Mouse (Mus musculus) frontal cortex, postnatal 36 days (tissue): Measurements from ENCODE around the gene Pycard.
"Not testable (repeated sequence)": the region's sequence is repeated elsewhere in the genome, so short reads cannot be mapped to it uniquely, and the experiment has no call there.

Source experiments
- DNase-seq, 2 experiments: peaks; one replicate each; pipeline ENCODE4 v3.0.0; 2022; ENCODE audit warnings: low spot score in 2 of 2

Gene Pycard

DNA sequence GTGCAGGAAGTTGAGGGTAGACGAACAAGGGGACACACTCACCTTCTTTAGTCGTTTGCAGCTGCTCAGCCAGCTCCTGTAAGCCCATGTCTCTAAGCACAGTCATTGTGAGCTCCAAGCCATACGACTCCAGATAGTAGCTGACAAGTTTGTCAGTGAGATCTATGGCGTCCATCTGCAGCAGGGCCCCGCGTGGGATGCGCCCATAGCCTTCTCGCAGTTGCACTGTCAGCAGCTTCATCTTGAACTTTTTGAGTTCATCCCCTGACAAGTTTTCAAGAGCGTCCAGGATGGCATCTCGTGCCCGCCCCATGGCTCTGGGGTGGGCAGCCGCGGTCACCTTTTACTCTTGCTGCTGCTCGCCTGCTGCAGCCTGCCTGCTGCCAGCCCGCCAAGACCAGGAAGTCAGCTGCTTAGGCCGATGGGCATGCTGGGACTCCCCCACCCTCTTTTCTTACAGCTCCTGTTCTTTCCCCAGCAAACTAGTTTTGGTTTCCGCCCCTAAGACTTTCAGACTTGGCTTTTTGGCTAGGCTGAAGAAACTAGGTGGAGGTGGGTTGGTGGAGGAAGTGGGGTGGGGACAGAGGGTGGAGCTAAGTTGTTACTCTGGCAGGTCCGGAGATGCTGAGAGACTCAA, at the start of gene Pycard:
Gene Pycard (minus strand): TSS at position 527 of the 637 bp plus-strand sequence.
- no peak for DNase-seq

DNA sequence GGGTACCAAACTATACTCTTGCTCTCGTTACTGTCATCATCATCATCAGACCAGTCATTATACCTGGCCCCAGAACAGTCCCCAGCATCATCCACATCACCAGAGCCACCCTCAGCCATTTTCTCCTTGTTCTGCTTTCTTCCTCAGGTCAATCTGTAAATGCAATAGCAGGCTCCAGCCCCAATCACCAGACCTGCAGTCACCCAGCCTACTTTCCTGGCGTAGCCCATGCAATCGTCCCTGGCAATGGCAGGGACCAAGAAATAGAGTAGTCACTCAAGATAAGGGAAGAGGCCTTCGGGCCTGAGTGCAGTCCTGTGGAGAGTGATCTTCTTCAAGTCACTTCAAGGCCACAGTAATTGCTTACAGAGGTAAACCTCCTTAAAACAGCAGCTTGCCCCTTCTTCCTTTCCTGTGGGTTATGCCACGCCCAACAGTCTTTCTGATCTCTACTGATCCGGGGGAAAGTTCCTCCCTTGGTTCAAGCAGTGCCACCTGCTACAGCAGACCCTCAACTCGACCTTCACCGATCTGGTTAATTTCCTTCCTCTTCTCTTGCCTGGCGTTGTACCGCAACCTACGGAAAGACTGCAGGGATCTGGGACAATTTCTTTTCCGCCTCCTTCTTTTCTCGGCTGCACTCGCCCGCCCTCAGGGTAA, 48.6 kb upstream of the Pycard start:
- DNase-seq = not testable (repeated sequence)

DNA sequence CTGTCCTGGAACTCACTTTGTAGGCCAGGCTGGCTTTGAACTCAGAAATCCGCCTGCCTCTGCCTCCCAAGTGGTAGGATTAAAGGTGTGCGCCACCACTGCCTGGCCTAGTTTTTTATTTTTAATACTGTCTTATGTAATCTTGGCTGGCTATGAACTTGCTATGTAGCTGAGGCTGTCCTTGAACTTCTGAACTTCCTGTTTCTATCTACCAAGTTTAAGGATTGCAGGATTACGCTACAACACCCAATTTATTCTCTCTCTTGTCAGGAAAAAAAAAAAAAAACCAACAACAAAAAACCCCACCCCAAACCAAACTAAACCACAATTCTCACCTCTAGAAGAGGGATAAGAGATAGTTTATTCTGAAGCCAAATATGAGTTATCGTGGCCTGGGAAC, 39.9 kb upstream of the Pycard start:
- no peak for DNase-seq

DNA sequence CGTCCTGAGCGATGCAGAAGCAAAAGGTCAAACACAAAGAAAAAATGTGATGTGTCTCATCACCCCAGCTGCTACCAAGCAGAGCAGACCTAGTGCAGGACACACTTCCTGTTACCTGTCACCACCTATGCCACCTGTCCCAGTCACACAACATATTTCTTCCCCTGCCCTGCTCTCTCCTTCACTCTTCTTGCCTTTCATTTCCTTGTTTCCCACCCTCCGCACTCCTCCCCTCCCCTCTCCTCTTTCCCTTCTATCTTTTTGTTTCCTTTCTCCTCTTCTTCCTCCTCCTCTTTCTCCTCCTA, 39.3 kb upstream of the Pycard start:
- DNase-seq = no peak

DNA sequence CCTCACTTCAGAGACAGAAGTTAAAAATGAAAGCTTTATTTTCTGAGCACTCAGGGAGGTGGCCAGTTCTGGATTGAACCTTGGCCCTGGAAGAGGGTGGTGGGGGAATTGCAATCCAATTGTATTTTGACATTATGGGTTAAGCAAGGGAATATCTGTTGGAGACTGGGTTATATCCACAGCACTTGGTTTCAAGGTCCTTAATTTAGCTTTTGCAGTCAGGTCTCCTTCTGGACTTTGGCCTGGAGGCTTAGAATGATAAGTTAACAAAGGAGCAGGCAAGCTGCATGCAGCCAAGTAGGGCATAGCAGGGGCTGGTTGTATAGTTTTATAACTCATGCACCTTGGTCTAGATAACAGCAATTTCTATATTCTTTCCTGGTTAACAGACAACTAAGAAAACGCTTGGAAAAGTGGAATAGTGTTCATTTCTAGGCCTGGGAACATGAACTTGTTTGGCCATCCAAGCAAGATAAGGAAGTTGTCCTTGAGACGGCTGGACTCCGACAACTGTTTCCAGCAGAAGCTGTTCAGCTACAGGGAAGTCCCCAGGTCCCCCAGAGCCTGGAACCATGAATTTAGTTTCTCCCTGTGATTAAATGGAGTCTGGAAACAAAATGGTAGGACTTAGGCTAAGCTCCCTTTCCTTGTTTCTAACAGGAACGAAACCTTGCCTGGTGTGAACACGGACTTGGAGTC, 38.8 kb upstream of the Pycard start:
- DNase-seq = no peak

DNA sequence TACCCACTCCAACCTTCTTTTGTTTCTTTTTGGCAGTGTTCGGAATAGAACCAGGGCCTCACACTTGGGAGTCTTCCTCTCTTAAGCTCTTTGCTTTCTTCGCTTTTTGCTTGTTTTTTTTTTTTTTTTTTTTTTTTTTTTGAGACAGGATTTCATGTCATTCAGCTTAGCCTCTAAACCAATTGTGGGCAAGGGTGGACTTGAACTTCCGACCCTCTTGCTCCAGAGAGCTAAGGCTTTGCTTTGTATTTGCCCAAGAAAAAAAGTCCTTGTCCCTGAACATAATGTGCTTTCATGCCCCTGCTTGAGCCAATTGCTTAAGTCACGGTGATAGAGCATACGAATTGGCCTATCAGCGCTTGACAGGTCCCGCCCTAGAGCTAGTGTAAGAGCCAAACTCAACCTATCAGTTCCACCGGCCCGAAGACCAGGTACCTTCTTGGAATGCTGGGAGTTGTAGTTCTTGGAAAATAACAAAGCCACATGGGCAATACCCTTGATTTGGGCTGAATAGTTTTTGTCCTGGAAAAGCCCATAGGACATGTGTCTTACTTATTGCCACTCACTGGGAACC, 37.8 kb upstream of the Pycard start:
- no peak for DNase-seq

DNA sequence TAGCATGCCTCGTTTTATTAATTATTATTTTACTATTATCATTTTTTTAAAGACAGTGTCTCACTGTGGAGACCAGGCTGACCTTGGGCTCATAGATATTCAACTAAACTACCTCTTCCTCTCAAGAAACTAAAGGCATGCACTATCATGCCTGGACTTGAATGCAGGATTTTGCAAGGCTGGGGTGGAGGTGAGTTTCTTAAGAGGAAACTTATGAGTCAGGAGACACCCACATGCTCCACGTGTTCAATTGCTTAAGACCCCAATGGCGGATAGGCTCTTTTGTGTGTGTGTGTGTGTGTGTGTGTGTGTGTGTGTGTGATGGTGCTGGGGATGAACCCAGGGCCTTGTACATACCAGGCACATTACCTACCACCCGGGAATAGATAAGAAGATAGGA, 31.7 kb upstream of the Pycard start:
- no peak for DNase-seq

DNA sequence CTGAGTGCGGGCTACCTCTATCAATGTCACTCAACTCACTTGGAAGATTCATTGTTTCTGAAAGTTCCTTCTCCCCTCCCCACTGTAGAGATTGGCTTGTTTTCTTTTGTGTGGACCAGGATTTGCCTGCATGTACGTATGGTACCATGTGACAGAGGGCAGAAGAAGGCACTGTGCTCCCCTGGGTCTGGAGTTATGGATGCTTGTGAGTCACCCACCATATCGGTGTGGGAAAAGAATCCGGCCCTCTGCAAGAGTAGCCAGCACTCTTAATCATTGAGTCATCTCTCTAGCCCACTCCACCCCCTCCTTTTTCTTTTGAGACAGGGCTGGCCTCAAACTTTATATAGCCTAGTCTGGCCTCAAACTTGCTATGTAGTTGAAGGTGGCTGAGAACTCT, 31.3 kb upstream of the Pycard start:
- DNase-seq = no peak

DNA sequence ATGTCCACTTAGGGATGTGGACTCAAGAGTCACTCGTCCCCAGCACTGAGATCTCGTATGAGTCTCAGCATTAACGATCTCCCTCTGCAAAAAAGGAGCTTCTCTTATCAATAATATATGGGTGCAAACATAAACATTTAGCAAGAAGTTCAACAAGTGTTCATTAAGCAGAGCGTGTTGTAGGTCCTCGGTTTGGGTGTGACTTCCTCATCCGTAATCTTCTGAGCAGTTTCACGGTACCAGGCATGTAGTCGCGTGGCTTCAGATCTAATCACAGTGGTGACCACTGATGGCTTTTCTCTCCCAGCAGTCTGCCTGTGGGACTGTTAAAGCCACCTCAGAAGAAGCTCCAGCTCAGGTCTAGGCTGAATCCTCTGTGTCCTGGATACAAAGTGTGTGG, 30.7 kb upstream of the Pycard start:
- DNase-seq = no peak

DNA sequence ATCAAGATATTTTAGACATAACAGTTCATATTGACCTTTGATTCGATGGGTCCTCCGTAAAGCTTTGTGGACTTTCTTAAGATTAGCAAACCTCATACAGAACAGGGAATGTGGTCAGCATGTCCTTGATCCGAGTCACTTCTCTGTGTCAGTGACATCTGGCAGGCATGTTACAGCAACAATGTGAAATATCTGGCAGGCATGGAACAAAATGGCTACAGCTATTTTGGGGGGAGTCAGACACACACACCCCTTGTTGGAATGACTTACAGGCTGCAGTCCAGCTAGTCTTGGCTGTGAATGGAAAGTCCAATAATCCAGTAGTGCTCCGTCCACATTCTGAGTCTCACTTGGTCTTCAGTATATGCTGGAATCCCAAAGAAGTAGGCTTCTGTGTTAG, 29.9 kb upstream of the Pycard start:
- no peak for DNase-seq

DNA sequence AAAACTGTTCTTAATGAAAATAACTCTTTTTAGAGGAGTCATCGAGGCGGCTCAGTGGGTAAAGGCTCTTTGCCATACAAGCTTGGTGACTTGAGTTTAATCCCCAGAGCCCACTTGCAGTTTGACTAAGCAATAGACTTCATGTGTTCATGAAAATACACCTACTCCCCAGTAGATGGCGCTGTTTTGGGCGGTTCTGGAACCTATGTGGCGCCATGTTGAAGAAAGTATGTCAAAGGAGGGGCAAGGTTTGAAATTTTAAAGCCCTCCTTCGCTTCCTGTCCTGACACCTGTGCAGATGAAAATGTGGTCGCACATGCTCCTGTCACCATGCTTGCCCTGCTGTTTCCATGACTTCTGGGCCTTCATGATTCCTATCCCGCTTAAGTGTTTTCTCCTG, 29.3 kb upstream of the Pycard start:
- no peak for DNase-seq

DNA sequence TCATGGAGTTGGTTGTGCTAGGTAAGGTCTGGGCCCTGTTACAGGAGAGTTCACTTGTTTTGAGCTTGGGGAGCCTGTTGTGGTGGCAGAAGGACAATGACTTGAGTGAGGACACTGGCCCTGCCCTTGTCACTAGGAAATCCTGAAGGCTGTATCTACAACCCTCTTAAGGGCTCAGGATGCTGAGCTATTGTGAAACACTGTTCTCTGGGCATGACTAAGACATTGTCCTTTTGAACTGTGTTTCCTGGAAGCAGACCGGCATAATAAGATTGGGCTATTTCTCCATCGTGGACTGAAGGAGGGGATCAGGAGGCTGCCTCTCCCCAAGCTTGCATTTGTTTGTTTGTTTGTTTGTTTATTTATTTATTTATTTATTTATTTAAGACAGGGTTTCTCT, 25.5 kb upstream of the Pycard start:
- DNase-seq = no peak

DNA sequence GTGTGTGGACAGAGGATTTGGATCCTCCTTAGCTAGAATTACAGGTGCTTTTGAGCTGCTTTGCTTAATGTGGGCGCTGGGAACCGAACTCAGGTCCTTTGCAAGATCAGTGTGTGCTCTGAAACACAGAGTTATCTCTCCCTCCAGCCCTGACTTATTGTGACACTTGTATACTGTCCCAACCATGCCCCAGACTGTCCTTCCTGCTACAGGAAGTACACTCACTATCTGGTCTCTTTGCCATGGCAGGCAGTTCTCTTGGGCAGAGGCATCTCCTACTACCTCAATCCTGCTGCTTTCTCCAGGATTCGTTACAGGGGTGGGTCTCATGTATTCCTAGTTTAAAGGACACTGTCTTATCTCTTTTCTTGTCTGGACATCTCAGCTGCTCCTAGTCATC, 24.6 kb upstream of the Pycard start:
- DNase-seq = no peak

DNA sequence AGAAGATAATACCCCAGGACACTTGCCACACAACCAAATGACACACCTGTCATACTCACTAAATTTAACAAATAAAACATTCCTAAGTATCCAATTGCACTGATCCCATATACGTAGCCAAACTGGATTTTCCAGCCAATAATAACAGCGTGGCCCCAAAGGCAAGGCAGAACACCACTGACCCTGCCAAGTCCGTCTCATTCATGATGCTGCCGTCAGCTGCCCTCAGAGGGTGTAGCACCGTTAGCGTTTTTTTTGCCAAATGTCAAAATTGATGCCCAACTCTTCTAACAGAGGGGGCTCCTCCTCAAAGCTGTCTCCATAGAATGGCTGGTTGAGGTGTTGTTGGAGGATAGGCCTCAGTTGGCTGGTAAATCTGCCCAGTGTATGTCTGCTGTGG, 23.0 kb upstream of the Pycard start:
- no peak for DNase-seq

DNA sequence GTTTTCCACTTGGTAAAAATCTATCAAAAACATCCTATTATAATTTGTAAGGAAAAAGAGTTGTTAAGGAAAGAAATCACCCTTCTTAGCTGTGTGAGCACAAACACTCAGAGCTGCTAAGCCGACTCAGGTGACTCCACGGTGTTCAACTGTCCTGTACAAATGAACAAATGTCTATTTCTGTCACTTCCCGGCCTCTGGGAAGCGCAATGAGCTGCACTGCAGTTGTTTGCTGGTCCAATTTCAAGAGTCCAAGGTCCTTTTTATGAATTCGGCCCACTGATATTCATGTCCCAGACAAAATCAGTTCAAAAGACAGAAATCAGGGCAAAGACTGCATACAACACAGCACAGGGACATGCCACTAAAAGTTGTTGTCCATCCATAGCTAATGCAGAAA, 22.5 kb upstream of the Pycard start:
- DNase-seq = not testable (repeated sequence)

DNA sequence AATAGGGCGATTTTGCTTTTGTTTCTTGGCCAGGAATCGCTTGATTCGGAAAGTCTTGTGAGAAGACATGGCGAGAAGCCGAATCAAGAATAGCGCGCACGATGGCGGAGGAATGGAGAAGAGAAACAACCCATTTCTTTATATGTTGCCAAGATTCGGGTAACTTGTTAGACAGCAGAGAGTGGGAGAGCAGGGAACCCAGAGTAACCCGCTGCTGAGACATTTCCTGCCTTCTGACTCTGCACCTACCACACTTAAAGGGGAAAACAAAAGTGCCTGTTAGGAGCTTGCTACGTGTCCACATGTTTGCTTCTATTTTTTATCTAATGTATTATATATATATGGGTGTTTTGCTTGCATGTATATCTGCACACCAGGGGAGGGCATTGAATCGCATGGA, 19.4 kb upstream of the Pycard start:
- no peak for DNase-seq

DNA sequence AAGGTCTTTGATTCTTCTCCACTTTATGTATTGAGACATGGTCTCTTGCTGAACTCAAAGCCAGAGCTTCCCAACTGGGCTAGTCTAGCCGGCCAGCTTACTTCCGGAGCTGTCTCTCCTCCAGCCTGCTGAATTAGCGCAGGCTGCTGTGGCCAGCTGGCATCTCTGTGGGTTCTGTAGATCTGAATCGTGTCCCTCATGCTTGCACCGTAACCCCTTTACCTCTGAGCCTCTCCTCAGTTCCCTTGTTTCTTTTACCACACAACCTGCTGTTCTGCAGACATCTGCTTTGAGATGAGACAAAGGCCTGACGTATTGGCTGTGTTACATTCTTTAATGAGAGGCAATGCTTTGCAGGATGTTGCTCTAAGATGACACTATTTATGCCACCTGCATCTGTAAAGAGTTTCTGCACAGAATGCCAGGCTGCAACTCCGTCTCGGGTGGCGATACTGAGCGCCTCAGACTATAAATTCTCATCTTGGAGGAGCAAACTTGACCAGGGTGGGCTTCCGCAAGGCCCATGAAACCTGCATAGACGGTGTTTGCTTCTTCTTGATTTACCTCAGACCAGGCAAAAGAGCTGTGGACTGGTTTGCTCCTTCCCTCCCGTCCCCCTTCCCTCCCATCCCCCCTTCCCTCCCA, 18.6 kb upstream of the Pycard start:
- DNase-seq = no peak

DNA sequence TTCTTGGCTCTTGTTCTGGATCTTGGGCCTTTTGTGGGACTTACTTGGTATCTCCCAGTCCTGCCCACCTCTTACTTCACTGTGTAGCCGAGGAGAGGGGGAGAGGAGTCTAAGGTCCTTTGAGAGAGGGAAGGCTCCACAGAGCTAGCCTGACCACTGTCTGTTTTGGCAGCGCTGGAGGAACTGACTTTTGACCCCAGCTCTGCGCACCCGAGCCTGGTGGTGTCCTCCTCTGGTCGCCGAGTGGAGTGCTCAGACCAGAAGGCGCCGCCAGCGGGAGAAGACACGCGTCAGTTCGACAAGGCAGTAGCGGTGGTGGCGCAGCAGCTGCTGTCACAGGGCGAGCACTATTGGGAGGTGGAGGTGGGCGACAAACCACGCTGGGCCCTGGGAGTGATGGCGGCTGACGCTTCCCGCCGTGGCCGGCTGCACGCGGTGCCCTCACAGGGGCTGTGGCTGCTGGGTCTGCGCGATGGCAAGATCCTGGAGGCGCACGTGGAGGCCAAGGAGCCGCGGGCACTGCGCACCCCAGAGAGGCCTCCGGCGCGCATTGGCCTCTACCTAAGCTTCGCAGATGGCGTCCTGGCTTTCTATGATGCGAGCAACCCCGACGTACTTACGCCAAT, 16.2 kb upstream of the Pycard start:
- DNase-seq = no peak

DNA sequence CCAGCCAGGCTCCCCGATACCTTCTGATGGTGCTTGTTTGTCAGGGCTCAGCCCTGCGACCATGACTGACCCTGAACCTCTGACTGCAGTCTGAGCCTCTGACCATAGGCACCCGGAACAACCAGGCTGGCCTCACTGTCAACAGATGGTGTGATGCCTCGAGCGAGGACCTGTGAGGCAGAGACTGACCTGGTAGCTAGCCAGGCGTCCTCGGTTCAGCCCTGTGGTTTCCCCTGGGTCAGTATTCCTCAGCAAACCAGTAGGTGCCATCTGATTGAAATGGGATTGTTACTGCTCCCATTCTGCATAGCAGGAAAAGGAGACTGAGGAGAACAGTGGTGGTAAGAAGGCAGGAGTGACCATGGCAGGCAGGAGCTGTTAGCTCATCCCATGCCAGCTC, 12.5 kb upstream of the Pycard start:
- DNase-seq = no peak

DNA sequence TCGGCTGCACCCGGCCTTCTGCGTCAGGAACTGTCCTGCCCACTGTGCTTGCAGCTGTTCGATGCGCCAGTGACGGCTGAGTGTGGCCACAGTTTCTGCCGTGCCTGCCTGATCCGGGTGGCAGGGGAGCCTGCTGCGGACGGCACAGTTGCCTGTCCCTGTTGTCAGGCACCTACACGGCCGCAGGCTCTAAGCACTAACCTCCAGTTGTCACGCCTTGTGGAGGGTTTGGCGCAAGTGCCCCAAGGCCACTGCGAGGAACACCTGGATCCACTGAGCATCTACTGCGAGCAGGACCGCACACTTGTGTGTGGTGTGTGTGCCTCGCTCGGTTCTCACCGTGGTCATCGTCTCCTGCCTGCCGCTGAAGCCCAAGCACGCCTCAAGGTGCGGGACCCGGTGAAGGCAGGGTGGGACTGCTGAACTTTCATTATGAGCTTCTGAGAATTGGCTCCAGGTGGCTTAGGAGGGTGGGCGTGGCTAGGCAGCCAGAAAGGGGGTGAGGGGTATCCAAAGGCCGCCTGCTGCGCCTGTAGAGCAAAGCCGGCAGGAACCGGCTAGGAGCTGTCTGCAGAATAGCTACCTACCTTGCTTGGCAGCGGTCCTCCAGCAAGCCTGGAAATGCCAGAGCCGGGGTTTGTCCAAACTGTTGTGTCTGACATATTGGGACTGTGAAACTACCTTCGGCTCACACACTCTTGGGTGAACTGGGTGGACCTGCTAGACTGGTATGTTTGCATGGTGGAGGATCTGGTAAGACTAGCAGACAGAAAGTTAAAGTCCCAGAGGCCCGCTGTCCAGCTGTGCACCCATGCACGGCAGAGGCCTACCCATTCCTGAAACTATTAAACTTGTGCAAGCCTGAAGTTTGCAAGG, 11.1 kb upstream of the Pycard start:
- DNase-seq = no peak

DNA sequence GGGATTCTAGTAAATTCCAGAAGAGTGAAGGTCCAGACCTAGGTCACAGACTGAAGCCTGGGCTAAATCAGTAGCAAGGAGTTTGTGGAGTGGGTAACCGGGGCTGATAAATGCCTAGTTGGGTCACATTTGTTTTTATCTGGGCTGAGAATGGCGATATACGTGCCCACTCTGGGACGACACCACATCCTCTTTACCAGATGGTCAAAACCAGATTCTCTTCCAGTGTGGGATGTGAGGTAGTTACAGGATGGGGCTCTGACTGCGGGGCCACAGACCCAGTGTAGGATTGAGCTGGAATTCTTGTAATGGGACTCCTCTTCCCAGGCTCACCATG, 10.5 kb upstream of the Pycard start:
- DNase-seq = no peak
